Mouse (Mus musculus) limb, embryonic 10.5 days (tissue): ENCODE data around the gene Larp4b. TPM values are rescaled to one million over a fixed set of nuclear protein-coding genes. Genes with fewer than 3 reads are reported as not detected.

Source experiments
- DNase-seq: peaks from one replicate; pipeline ENCODE4 v3.0.0-alpha.2; 2017; ENCODE audit warnings: low spot score
- H3K27ac ChIP-seq: fragments of 300-500 bp; sonication (generic); 2 replicates; pipeline ENCODE4 v1.5.1; 2016; ENCODE audit warnings: mild to moderate bottlenecking
- H3K27me3 ChIP-seq: fragments of 300-500 bp; sonication (generic); 2 replicates; pipeline ENCODE4 v1.6.1; 2016; ENCODE audit warnings: low read depth, mild to moderate bottlenecking; ENCODE audit not compliant: poor library complexity, severe bottlenecking
- H3K36me3 ChIP-seq: fragments of 300-500 bp; sonication (generic); 2 replicates; pipeline ENCODE4 v1.6.1; 2016; ENCODE audit warnings: mild to moderate bottlenecking, moderate library complexity
- H3K4me1 ChIP-seq: fragments of 300-500 bp; sonication (generic); 2 replicates; pipeline ENCODE4 v1.6.1; 2016
- H3K4me3 ChIP-seq: fragments of 300-500 bp; sonication (generic); 2 replicates; pipeline ENCODE4 v1.5.1; 2016; ENCODE audit warnings: mild to moderate bottlenecking, moderate library complexity
- H3K9me3 ChIP-seq: fragments of 300-500 bp; sonication (generic); replicated peaks from 2 replicates; pipeline ENCODE4 v1.6.1; 2016; ENCODE audit warnings: mild to moderate bottlenecking
- WGBS: fragments of 180-500 bp; shearing (Covaris S2); methylation state at CpG from one replicate; pipeline ENCODE4 v1.1.7; 2016; 5-methylcytosine and 5-hydroxymethylcytosine counted together
- polyA plus RNA-seq: library from polyadenylated mRNA; unstranded; fragments of >200 nt; fragmentation: Nextera tagmentation; extraction: Ambion mirVana; gene quantifications from 2 replicates; pipeline ENCODE4 v1.2.1, GENCODE M21; 2016

The Larp4b gene
- polyA plus RNA-seq, 1 experiment from 2014 or later, result 31.0 TPM

GRCm38 (mm10) chr13:9094186-9094980, 702 bp downstream of the Larp4b start:
- H3K27me3 ChIP-seq, result no peaks in the 10 kb centered on the region
- H3K9me3 ChIP-seq, result no peaks in the 10 kb centered on the region
- H3K4me3 ChIP-seq, result peak overlapping the region; percentile 100
- no peaks in the 10 kb centered on the region for H3K36me3 ChIP-seq
- DNase-seq, result peak; percentile 70
- under 1% methylated on average over 63 of the region's 63 CpGs for WGBS
- peaks cover 7% of the 10 kb centered on the region for H3K4me1 ChIP-seq
- H3K27ac ChIP-seq, result peak overlapping the region; percentile 93

GRCm38 (mm10) chr13:9099289-9099688, 5.6 kb downstream of the Larp4b start:
- peaks cover 7% of the 10 kb centered on the region for H3K4me1 ChIP-seq
- H3K27me3 ChIP-seq, result no peaks in the 10 kb centered on the region
- DNase-seq, result no peak
- no peak overlapping the region for H3K4me3 ChIP-seq
- no peak overlapping the region for H3K27ac ChIP-seq
- no peaks in the 10 kb centered on the region for H3K9me3 ChIP-seq
- 90% methylated on average over 5 of the region's 5 CpGs for WGBS
- H3K36me3 ChIP-seq, result peaks cover 4% of the 10 kb centered on the region; the same call in 1 of the 2 replicates

- WGBS, result 94% methylated on average over 2 of the region's 2 CpGs
Observed at GRCm38 (mm10) chr13:9100517-9100916, 6.8 kb downstream of the Larp4b start.

GRCm38 (mm10) chr13:9106246-9106645, 12.6 kb downstream of the Larp4b start:
- Histone ChIP-seq H3K36me3 (peaks cover 3% of the 10 kb centered on the region), H3K27ac (no peak overlapping the region), H3K27me3 (no peaks in the 10 kb centered on the region), H3K4me1 (peaks cover 6% of the 10 kb centered on the region; the same call in 1 of the 2 replicates), H3K9me3 (no peaks in the 10 kb centered on the region), H3K4me3 (no peak overlapping the region)
- no peak for DNase-seq
- 77% methylated on average over 5 of the region's 5 CpGs for WGBS

More at GRCm38 (mm10) chr13:9100517-9100916, 6.8 kb downstream of the Larp4b start:
- Histone ChIP-seq H3K4me3 (no peak overlapping the region), H3K27ac (no peak overlapping the region), H3K36me3 (peaks cover 4% of the 10 kb centered on the region; the same call in 1 of the 2 replicates), H3K9me3 (no peaks in the 10 kb centered on the region), H3K4me1 (no peaks in the 10 kb centered on the region; the same call in 1 of the 2 replicates), H3K27me3 (no peaks in the 10 kb centered on the region)
- no peak for DNase-seq

- Histone ChIP-seq H3K36me3 (peaks cover 3% of the 10 kb centered on the region), H3K27me3 (no peaks in the 10 kb centered on the region), H3K4me1 (peaks cover 6% of the 10 kb centered on the region; the same call in 1 of the 2 replicates), H3K27ac (no peak overlapping the region), H3K4me3 (no peak overlapping the region), H3K9me3 (no peaks in the 10 kb centered on the region)
- DNase-seq, result no peak
- 82% methylated on average over 2 of the region's 2 CpGs for whole genome bisulfite sequencing
Observed at GRCm38 (mm10) chr13:9106992-9107858, 13.5 kb downstream of the Larp4b start.

- Histone ChIP-seq H3K4me3 (no peak overlapping the region), H3K9me3 (no peaks in the 10 kb centered on the region), H3K4me1 (no peaks in the 10 kb centered on the region), H3K27ac (no peak overlapping the region), H3K36me3 (peaks cover 10% of the 10 kb centered on the region), H3K27me3 (no peaks in the 10 kb centered on the region)
- no peak for DNase-seq
- 98% methylated on average over 3 of the region's 3 CpGs for WGBS
Observed at GRCm38 (mm10) chr13:9113735-9114134, 20.1 kb downstream of the Larp4b start.

- H3K4me1 ChIP-seq, result no peaks in the 10 kb centered on the region
- H3K36me3 ChIP-seq, result peaks cover 47% of the 10 kb centered on the region
- H3K27ac ChIP-seq, result no peak overlapping the region
- H3K4me3 ChIP-seq, result no peak overlapping the region
- H3K27me3 ChIP-seq, result no peaks in the 10 kb centered on the region
- DNase-seq, result no peak
- 91% methylated on average over 10 of the region's 10 CpGs for WGBS
- H3K9me3 ChIP-seq, result no peaks in the 10 kb centered on the region
Observed at GRCm38 (mm10) chr13:9120835-9121542, 27.3 kb downstream of the Larp4b start.

GRCm38 (mm10) chr13:9122045-9122444, 28.4 kb downstream of the Larp4b start:
- peaks cover 53% of the 10 kb centered on the region for H3K36me3 ChIP-seq

GRCm38 (mm10) chr13:9125193-9125592, 31.5 kb downstream of the Larp4b start:
- whole genome bisulfite sequencing, result 92% methylated on average over 7 of the region's 7 CpGs
- H3K9me3 ChIP-seq, result no peaks in the 10 kb centered on the region
- no peaks in the 10 kb centered on the region for H3K27me3 ChIP-seq
- H3K4me1 ChIP-seq, result no peaks in the 10 kb centered on the region
- H3K27ac ChIP-seq, result no peak overlapping the region
- DNase-seq, result no peak
- H3K4me3 ChIP-seq, result no peak overlapping the region
- peaks cover 73% of the 10 kb centered on the region for H3K36me3 ChIP-seq

More at GRCm38 (mm10) chr13:9122045-9122444, 28.4 kb downstream of the Larp4b start:
- no peak for DNase-seq
- H3K9me3 ChIP-seq, result no peaks in the 10 kb centered on the region
- H3K27me3 ChIP-seq, result no peaks in the 10 kb centered on the region
- WGBS, result 87% methylated on average over 4 of the region's 4 CpGs
- no peak overlapping the region for H3K27ac ChIP-seq
- H3K4me3 ChIP-seq, result no peak overlapping the region
- H3K4me1 ChIP-seq, result no peaks in the 10 kb centered on the region

GRCm38 (mm10) chr13:9127715-9128114, 34.0 kb downstream of the Larp4b start:
- Histone ChIP-seq H3K9me3 (no peaks in the 10 kb centered on the region), H3K4me3 (no peak overlapping the region), H3K27ac (no peak overlapping the region), H3K27me3 (no peaks in the 10 kb centered on the region), H3K4me1 (no peaks in the 10 kb centered on the region), H3K36me3 (peaks cover 78% of the 10 kb centered on the region)
- WGBS, result 98% methylated on average over 4 of the region's 4 CpGs
- DNase-seq, result no peak

- H3K36me3 ChIP-seq, result peaks cover 72% of the 10 kb centered on the region
- no peak overlapping the region for H3K27ac ChIP-seq
- no peak for DNase-seq
- no peak overlapping the region for H3K4me3 ChIP-seq
- H3K4me1 ChIP-seq, result no peaks in the 10 kb centered on the region
- H3K27me3 ChIP-seq, result no peaks in the 10 kb centered on the region
- 94% methylated on average over 6 of the region's 6 CpGs for WGBS
- no peaks in the 10 kb centered on the region for H3K9me3 ChIP-seq
Observed at GRCm38 (mm10) chr13:9128707-9129314, 35.1 kb downstream of the Larp4b start.

GRCm38 (mm10) chr13:9134421-9134820, 40.7 kb downstream of the Larp4b start:
- H3K9me3 ChIP-seq, result no peaks in the 10 kb centered on the region
- 82% methylated on average over 2 of the region's 2 CpGs for WGBS
- no peak for DNase-seq
- no peak overlapping the region for H3K4me3 ChIP-seq
- H3K27ac ChIP-seq, result no peak overlapping the region
- H3K27me3 ChIP-seq, result no peaks in the 10 kb centered on the region
- H3K36me3 ChIP-seq, result peaks cover 63% of the 10 kb centered on the region
- H3K4me1 ChIP-seq, result no peaks in the 10 kb centered on the region
